Mouse (Mus musculus) forebrain, postnatal 0 days (tissue): Measurements from ENCODE around the gene Camk1d. TPM values are rescaled to one million over a fixed set of nuclear protein-coding genes. Genes with fewer than 3 reads are reported as not detected.
"Not testable (repeated sequence)": the region's sequence is repeated elsewhere in the genome, so short reads cannot be mapped to it uniquely, and the experiment has no call there.

Experiments used
- ATAC-seq: fragments of 200-750 bp; cut with Nextera tagmentation; 2 replicates; pipeline ENCODE4 v1.8.0; 2017; ENCODE audit warnings: mild to moderate bottlenecking, moderate library complexity
- DNase-seq: peaks from one replicate; pipeline ENCODE4 v3.0.0-alpha.2; 2015
- H3K27ac ChIP-seq: fragments of 300-500 bp; sonication (generic); 2 replicates; pipeline ENCODE4 v1.5.1; 2014; ENCODE audit warnings: low read depth, mild to moderate bottlenecking, antibody characterized with exemption, low read length, moderate library complexity, mixed read lengths
- H3K27me3 ChIP-seq: fragments of 300-500 bp; sonication (generic); 2 replicates; pipeline ENCODE4 v1.6.1; 2014; ENCODE audit warnings: mild to moderate bottlenecking, low read length, mixed read lengths; ENCODE audit not compliant: insufficient read depth
- H3K36me3 ChIP-seq: fragments of 300-500 bp; sonication (generic); 2 replicates; pipeline ENCODE4 v1.6.1; 2014; ENCODE audit warnings: mild to moderate bottlenecking, moderate library complexity; ENCODE audit not compliant: insufficient read depth
- H3K4me1 ChIP-seq: fragments of 300-500 bp; sonication (generic); 2 replicates; pipeline ENCODE4 v1.6.1; 2014; ENCODE audit warnings: antibody characterized with exemption; ENCODE audit not compliant: insufficient read depth
- H3K4me2 ChIP-seq: fragments of 300-500 bp; sonication (generic); 2 replicates; pipeline ENCODE4 v1.6.1; 2014; ENCODE audit warnings: low read depth, mild to moderate bottlenecking, moderate library complexity
- H3K4me3 ChIP-seq: fragments of 300-500 bp; sonication (generic); 2 replicates; pipeline ENCODE4 v1.5.1; 2014; ENCODE audit warnings: low read depth, low read length, mixed read lengths
- H3K9ac ChIP-seq: fragments of 300-500 bp; sonication (generic); 2 replicates; pipeline ENCODE4 v1.6.1; 2014; ENCODE audit warnings: mild to moderate bottlenecking
- H3K9me3 ChIP-seq: fragments of 300-500 bp; sonication (generic); 2 replicates; pipeline ENCODE4 v1.6.1; 2016; ENCODE audit warnings: low read length
- CTCF ChIP-seq: sonication (generic); IDR thresholded peaks from 2 replicates; pipeline ENCODE4 v1.5.1; 2016; ENCODE audit warnings: antibody characterized with exemption, control low read depth, low read depth
- WGBS: fragments of 180-500 bp; shearing (Covaris S2); extraction: QIAGEN DNeasy Blood & Tissue Kit; methylation state at CpG from one replicate; pipeline ENCODE4 v1.1.7; 2014; 5-methylcytosine and 5-hydroxymethylcytosine counted together
- polyA plus RNA-seq: library from polyadenylated mRNA; unstranded; fragments of >200 nt; fragmentation: Nextera tagmentation; extraction: Ambion mirVana; gene quantifications from 2 replicates; pipeline ENCODE4 v1.2.1, GENCODE M21; 2015
- total RNA-seq: library from RNA; depleted of rRNA; stranded (reverse); fragments of >200 nt; gene quantifications from 2 replicates; pipeline ENCODE4 v1.2.3, GENCODE M21; 2014

Gene Camk1d
- total and polyA plus RNA-seq, 2 experiments from 2014 or later, result 10.5 to 29.0 TPM

GRCm38 (mm10) chr2:5614308-5614705 is 100.0 kb downstream of the Camk1d start:
- DNase-seq (no peak), ATAC-seq (no peak)
- Histone ChIP-seq H3K36me3 (no peaks in the 10 kb centered on the region), H3K9ac (no peak overlapping the region), H3K27ac (no peak overlapping the region), H3K4me3 (no peak overlapping the region), H3K4me1 (peaks cover 8% of the 10 kb centered on the region; the same call in 1 of the 2 replicates), H3K27me3 (no peaks in the 10 kb centered on the region), H3K9me3 (no peaks in the 10 kb centered on the region), H3K4me2 (no peak overlapping the region)
- no peak for TF ChIP-seq CTCF
- 21% methylated on average over 2 of the region's 2 CpGs for WGBS

GRCm38 (mm10) chr2:5613651-5614307 is 100.5 kb downstream of the Camk1d start:
- H3K4me1 ChIP-seq, result peaks cover 8% of the 10 kb centered on the region; the same call in 1 of the 2 replicates
- no peaks in the 10 kb centered on the region for H3K27me3 ChIP-seq
- H3K9ac ChIP-seq, result no peak overlapping the region
- H3K27ac ChIP-seq, result no peak overlapping the region
- TF ChIP-seq CTCF, result no peak
- ATAC-seq, result peak; percentile 32
- H3K4me2 ChIP-seq, result no peak overlapping the region
- H3K4me3 ChIP-seq, result no peak overlapping the region
- WGBS, result 24% methylated on average over 12 of the region's 12 CpGs
- H3K36me3 ChIP-seq, result no peaks in the 10 kb centered on the region
- no peaks in the 10 kb centered on the region for H3K9me3 ChIP-seq
- DNase-seq, result no peak

GRCm38 (mm10) chr2:5611601-5612000 is 102.7 kb downstream of the Camk1d start:
- Histone ChIP-seq H3K27ac (no peak overlapping the region), H3K36me3 (no peaks in the 10 kb centered on the region), H3K4me2 (no peak overlapping the region), H3K9me3 (no peaks in the 10 kb centered on the region), H3K4me1 (peaks cover 8% of the 10 kb centered on the region; the same call in 1 of the 2 replicates), H3K4me3 (no peak overlapping the region), H3K27me3 (no peaks in the 10 kb centered on the region), H3K9ac (no peak overlapping the region)
- no peak for DNase-seq
- no peak for TF ChIP-seq CTCF
- WGBS, result 86% methylated on average over 1 of the region's 1 CpGs
- ATAC-seq, result no peak

- Histone ChIP-seq H3K27ac (no peak overlapping the region), H3K9ac (no peak overlapping the region), H3K27me3 (no peaks in the 10 kb centered on the region), H3K4me2 (no peak overlapping the region), H3K9me3 (no peaks in the 10 kb centered on the region), H3K4me1 (peaks cover 8% of the 10 kb centered on the region; the same call in 1 of the 2 replicates), H3K36me3 (no peaks in the 10 kb centered on the region), H3K4me3 (no peak overlapping the region)
- ATAC-seq (no peak), DNase-seq (no peak)
- no peak for TF ChIP-seq CTCF
- WGBS, result 79% methylated on average over 4 of the region's 4 CpGs
Observed at GRCm38 (mm10) chr2:5610521-5610920, 103.8 kb downstream of the Camk1d start.

- Histone ChIP-seq H3K4me1 (peaks cover 4% of the 10 kb centered on the region; the same call in 1 of the 2 replicates), H3K27ac (no peak overlapping the region), H3K9me3 (no peaks in the 10 kb centered on the region), H3K4me2 (no peak overlapping the region), H3K4me3 (no peak overlapping the region), H3K36me3 (no peaks in the 10 kb centered on the region), H3K27me3 (no peaks in the 10 kb centered on the region), H3K9ac (no peak overlapping the region)
- 82% methylated on average over 11 of the region's 11 CpGs for WGBS
- DNase-seq, result no peak
- 0 out of 2 replicates have a peak, but pooled peaks have one; percentile 20 for ATAC-seq
- TF ChIP-seq CTCF, result no peak
Observed at GRCm38 (mm10) chr2:5607920-5608841, 106.1 kb downstream of the Camk1d start.

- no peaks in the 10 kb centered on the region for H3K4me1 ChIP-seq
- no peak overlapping the region for H3K27ac ChIP-seq
- no peaks in the 10 kb centered on the region for H3K36me3 ChIP-seq
- no peaks in the 10 kb centered on the region for H3K27me3 ChIP-seq
- no peak overlapping the region for H3K9ac ChIP-seq
- TF ChIP-seq CTCF, result no peak
- no peak overlapping the region for H3K4me3 ChIP-seq
- H3K9me3 ChIP-seq, result no peaks in the 10 kb centered on the region
- no peak for DNase-seq
- no peak for ATAC-seq
- 89% methylated on average over 3 of the region's 3 CpGs for WGBS
- H3K4me2 ChIP-seq, result no peak overlapping the region
Observed at GRCm38 (mm10) chr2:5605849-5606248, 108.5 kb downstream of the Camk1d start.

- no peak overlapping the region for H3K9ac ChIP-seq
- no peak overlapping the region for H3K4me3 ChIP-seq
- TF ChIP-seq CTCF, result no peak
- no peak overlapping the region for H3K27ac ChIP-seq
- WGBS, result 94% methylated on average over 1 of the region's 1 CpGs
- no peak for ATAC-seq
- peaks cover 1% of the 10 kb centered on the region; the same call in 1 of the 2 replicates for H3K4me1 ChIP-seq
- no peak for DNase-seq
- no peaks in the 10 kb centered on the region for H3K9me3 ChIP-seq
- H3K4me2 ChIP-seq, result no peak overlapping the region
- H3K27me3 ChIP-seq, result no peaks in the 10 kb centered on the region
- no peaks in the 10 kb centered on the region for H3K36me3 ChIP-seq
Observed at GRCm38 (mm10) chr2:5602044-5602443, 112.3 kb downstream of the Camk1d start.

- not testable (repeated sequence) for H3K27ac ChIP-seq, DNase-seq, H3K36me3 ChIP-seq, H3K4me2 ChIP-seq, H3K27me3 ChIP-seq, H3K4me3 ChIP-seq, H3K4me1 ChIP-seq, H3K9me3 ChIP-seq, H3K9ac ChIP-seq
- 3% methylated on average over 2 of the region's 2 CpGs for WGBS
- peak; percentile 65 for ATAC-seq
Observed at GRCm38 (mm10) chr2:5601243-5601642, 113.1 kb downstream of the Camk1d start.
